Mouse (Mus musculus) liver, adult 2 months (tissue): ENCODE measurements at regions not wholly inside any gene's neighbourhood (a gene's known extent, or its start where the extent isn't known, plus 50 kb on each side); places are given as distances from the start of the nearest gene placed in this dataset.

Experiments used
- DNase-seq: peaks from one replicate; pipeline ENCODE4 v3.0.0-alpha.2; 2011; ENCODE audit warnings: low read depth, low spot score; ENCODE audit errors: extremely low read depth
- H3K27ac ChIP-seq: fragments of 200-500 bp; replicated peaks from 2 replicates; pipeline ENCODE4 v1.5.1; 2012; ENCODE audit warnings: low read depth, mild to moderate bottlenecking, control low read depth, inconsistent platforms, low read length; ENCODE audit not compliant: insufficient read depth
- H3K27me3 ChIP-seq: fragments of 200-500 bp; 2 replicates; pipeline ENCODE4 v1.6.1; 2012; ENCODE audit warnings: mild to moderate bottlenecking, moderate library complexity, low read length, inconsistent platforms; ENCODE audit not compliant: control insufficient read depth, insufficient read depth
- H3K36me3 ChIP-seq: fragments of 200-500 bp; 2 replicates; pipeline ENCODE4 v1.6.1; 2012; ENCODE audit warnings: low read length, inconsistent platforms; ENCODE audit not compliant: control insufficient read depth, insufficient read depth
- H3K4me1 ChIP-seq: fragments of 200-500 bp; 2 replicates; pipeline ENCODE4 v1.6.1; 2011; ENCODE audit warnings: low read length; ENCODE audit not compliant: control insufficient read depth, insufficient read depth
- H3K4me3 ChIP-seq: fragments of 200-500 bp; 2 replicates; pipeline ENCODE4 v1.5.1; 2011; ENCODE audit warnings: low read depth, mild to moderate bottlenecking, control low read depth, low read length, moderate library complexity; ENCODE audit not compliant: insufficient read depth
- H3K79me2 ChIP-seq: fragments of 200-500 bp; 2 replicates; pipeline ENCODE4 v1.6.1; 2012; ENCODE audit warnings: inconsistent platforms, mild to moderate bottlenecking, low read length, moderate library complexity; ENCODE audit not compliant: control insufficient read depth, insufficient read depth
- H3K9ac ChIP-seq: fragments of 200-500 bp; 2 replicates; pipeline ENCODE4 v1.6.1; 2012; ENCODE audit warnings: low read depth, mild to moderate bottlenecking, control low read depth, inconsistent platforms, low read length
- CTCF ChIP-seq: fragments of 200-500 bp; IDR thresholded peaks from 2 replicates; pipeline ENCODE4 v1.5.1; 2011; ENCODE audit warnings: low read depth, low read length, control low read depth
- POLR2A ChIP-seq: fragments of 200-500 bp; IDR thresholded peaks from 2 replicates; pipeline ENCODE4 v1.6.1; 2011; ENCODE audit warnings: low read length, control low read depth; ENCODE audit not compliant: insufficient read depth; ENCODE audit errors: extremely low read depth
- WGBS: fragments of 180-500 bp; shearing (Covaris S2); methylation state at CpG from one replicate; pipeline ENCODE4 v1.1.7; 2018; 5-methylcytosine and 5-hydroxymethylcytosine counted together

GRCm38 (mm10) chr8:42107582-42107981, 690.7 kb upstream of the Frg1 start:
- TF ChIP-seq CTCF = no peak
- no peak for TF ChIP-seq POLR2A
- no peak overlapping the region for H3K9ac ChIP-seq
- WGBS = 80% methylated on average over 2 of the region's 2 CpGs

DNA sequence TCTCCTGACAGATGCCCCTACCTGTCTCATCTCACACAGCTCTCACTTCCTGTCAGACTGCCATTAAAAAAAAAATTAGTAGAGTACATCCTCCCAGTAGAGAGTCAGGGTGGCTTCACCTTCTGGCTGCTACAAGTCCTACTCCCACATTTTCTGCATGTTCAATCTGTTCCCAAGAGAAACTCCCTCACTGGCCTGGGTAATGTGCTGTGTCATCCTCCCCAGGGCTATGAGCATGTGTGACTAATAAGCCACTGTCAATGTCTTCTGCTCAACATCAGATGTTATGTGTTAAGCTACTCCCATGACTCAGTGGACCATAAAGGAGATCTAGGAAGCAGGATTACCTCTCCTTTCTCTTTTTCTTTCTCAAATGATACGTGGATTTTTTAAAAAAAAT, 652.4 kb upstream of the Frg1 start:
- TF ChIP-seq POLR2A (no peak), CTCF (no peak)
- Histone ChIP-seq H3K79me2 (no peaks in the 10 kb centered on the region), H3K4me3 (no peak overlapping the region), H3K27ac (no peak overlapping the region), H3K4me1 (no peaks in the 10 kb centered on the region), H3K27me3 (no peaks in the 10 kb centered on the region), H3K36me3 (no peaks in the 10 kb centered on the region), H3K9ac (no peak overlapping the region)
- no peak for DNase-seq
- WGBS = 55% methylated on average over 1 of the region's 1 CpGs

More at GRCm38 (mm10) chr8:42107582-42107981, 690.7 kb upstream of the Frg1 start:
- no peaks in the 10 kb centered on the region for H3K79me2 ChIP-seq
- no peaks in the 10 kb centered on the region for H3K36me3 ChIP-seq
- no peaks in the 10 kb centered on the region for H3K27me3 ChIP-seq
- no peak overlapping the region for H3K4me3 ChIP-seq
- DNase-seq = no peak
- H3K4me1 ChIP-seq = no peaks in the 10 kb centered on the region
- H3K27ac ChIP-seq = no peak overlapping the region

- no peaks in the 10 kb centered on the region for H3K79me2 ChIP-seq
- TF ChIP-seq CTCF = no peak
- TF ChIP-seq POLR2A = no peak
- H3K9ac ChIP-seq = no peak overlapping the region
- WGBS = 74% methylated on average over 5 of the region's 5 CpGs
- no peaks in the 10 kb centered on the region for H3K27me3 ChIP-seq
- no peak overlapping the region for H3K4me3 ChIP-seq
- no peaks in the 10 kb centered on the region for H3K4me1 ChIP-seq
- DNase-seq = no peak
- no peak overlapping the region for H3K27ac ChIP-seq
- H3K36me3 ChIP-seq = no peaks in the 10 kb centered on the region
Observed at GRCm38 (mm10) chr8:42043526-42043925, 626.7 kb upstream of the Frg1 start.

- no peak overlapping the region for H3K27ac ChIP-seq
- H3K79me2 ChIP-seq = no peaks in the 10 kb centered on the region
- no peak overlapping the region for H3K9ac ChIP-seq
- no peaks in the 10 kb centered on the region for H3K4me1 ChIP-seq
- WGBS = 90% methylated on average over 2 of the region's 2 CpGs
- H3K36me3 ChIP-seq = no peaks in the 10 kb centered on the region
- H3K27me3 ChIP-seq = no peaks in the 10 kb centered on the region
- H3K4me3 ChIP-seq = no peak overlapping the region
- DNase-seq = no peak
- no peak for TF ChIP-seq CTCF
- no peak for TF ChIP-seq POLR2A
Observed at GRCm38 (mm10) chr8:42039245-42039644, 622.4 kb upstream of the Frg1 start.

GRCm38 (mm10) chr8:42026934-42027333, 610.1 kb upstream of the Frg1 start:
- 85% methylated on average over 1 of the region's 1 CpGs for WGBS
- TF ChIP-seq POLR2A = no peak
- no peak for TF ChIP-seq CTCF
- Histone ChIP-seq H3K79me2 (no peaks in the 10 kb centered on the region), H3K27ac (no peak overlapping the region), H3K27me3 (no peaks in the 10 kb centered on the region), H3K36me3 (no peaks in the 10 kb centered on the region), H3K9ac (no peak overlapping the region), H3K4me3 (no peak overlapping the region), H3K4me1 (no peaks in the 10 kb centered on the region)
- no peak for DNase-seq

DNA sequence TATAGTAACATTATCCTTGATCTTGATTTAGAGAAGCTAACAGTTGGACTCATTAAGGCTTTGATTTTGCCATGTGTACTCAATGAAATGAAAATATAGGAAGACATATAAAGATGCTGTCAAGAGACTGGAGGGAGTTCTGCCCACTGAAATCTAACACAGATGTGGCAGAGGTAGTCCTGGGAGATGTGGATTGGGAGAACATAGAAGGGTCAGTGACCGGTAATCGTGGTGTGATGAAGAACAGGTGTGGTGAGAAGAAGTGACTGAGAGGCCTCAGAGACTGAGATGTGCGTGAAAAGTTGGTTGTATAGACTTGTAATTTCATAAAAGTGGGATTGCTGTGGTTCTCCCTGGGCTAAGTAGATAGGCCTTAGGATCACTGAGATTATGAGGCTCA, 600.9 kb upstream of the Frg1 start:
- WGBS = 84% methylated on average over 3 of the region's 3 CpGs
- no peak for DNase-seq

More for the DNA sequence above, 600.9 kb upstream of the Frg1 start:
- H3K4me1 ChIP-seq = no peaks in the 10 kb centered on the region
- no peaks in the 10 kb centered on the region for H3K79me2 ChIP-seq
- no peaks in the 10 kb centered on the region for H3K36me3 ChIP-seq
- H3K27me3 ChIP-seq = no peaks in the 10 kb centered on the region
- H3K4me3 ChIP-seq = no peak overlapping the region
- TF ChIP-seq CTCF (no peak), POLR2A (no peak)
- H3K27ac ChIP-seq = no peak overlapping the region
- no peak overlapping the region for H3K9ac ChIP-seq
